Mouse (Mus musculus) neural tube, embryonic 11.5 days (tissue): Measurements from ENCODE around the gene Sco2. TPM values are rescaled to one million over a fixed set of nuclear protein-coding genes. Genes with fewer than 3 reads are reported as not detected.
A peak's percentile ranks its signal among the peaks of the same experiment; 100 is the strongest.

Experiments used
- ATAC-seq: fragments of 200-750 bp; cut with Nextera tagmentation; 2 replicates; pipeline ENCODE4 v1.8.0; 2017; ENCODE audit warnings: moderate number of reproducible peaks, mild to moderate bottlenecking, moderate TSS enrichment, moderate library complexity; ENCODE audit not compliant: insufficient read depth, low FRiP score, low TSS enrichment
- DNase-seq: peaks from one replicate; pipeline ENCODE4 v3.0.0-alpha.2; 2015; ENCODE audit warnings: low spot score
- H3K27ac ChIP-seq: fragments of 300-500 bp; sonication (generic); 2 replicates; pipeline ENCODE4 v1.5.1; 2014; ENCODE audit warnings: low read depth, mild to moderate bottlenecking, low read length
- H3K27me3 ChIP-seq: fragments of 300-500 bp; sonication (generic); 2 replicates; pipeline ENCODE4 v1.6.1; 2014; ENCODE audit warnings: mild to moderate bottlenecking, low read length, mixed read lengths; ENCODE audit not compliant: control insufficient read depth, insufficient read depth
- H3K36me3 ChIP-seq: fragments of 300-500 bp; sonication (generic); 2 replicates; pipeline ENCODE4 v1.6.1; 2014; ENCODE audit warnings: mild to moderate bottlenecking, low read length, moderate library complexity, mixed read lengths; ENCODE audit not compliant: control insufficient read depth, insufficient read depth
- H3K4me1 ChIP-seq: fragments of 300-500 bp; sonication (generic); 2 replicates; pipeline ENCODE4 v1.6.1; 2014; ENCODE audit warnings: low read length, mixed read lengths; ENCODE audit not compliant: control insufficient read depth, insufficient read depth
- H3K4me2 ChIP-seq: fragments of 300-500 bp; sonication (generic); 2 replicates; pipeline ENCODE4 v1.6.1; 2014; ENCODE audit warnings: low read depth, mild to moderate bottlenecking, moderate library complexity
- H3K4me3 ChIP-seq: fragments of 300-500 bp; sonication (generic); 2 replicates; pipeline ENCODE4 v1.5.1; 2014; ENCODE audit warnings: low read depth, low read length
- H3K9ac ChIP-seq: fragments of 300-500 bp; sonication (generic); 2 replicates; pipeline ENCODE4 v1.6.1; 2014; ENCODE audit warnings: mild to moderate bottlenecking, low read length
- H3K9me3 ChIP-seq: fragments of 300-500 bp; sonication (generic); 2 replicates; pipeline ENCODE4 v1.6.1; 2016; ENCODE audit warnings: low read length; ENCODE audit not compliant: control insufficient read depth
- WGBS: fragments of 180-500 bp; shearing (Covaris S2); extraction: QIAGEN DNeasy Blood & Tissue Kit; methylation state at CpG from one replicate; pipeline ENCODE4 v1.1.7; 2014; 5-methylcytosine and 5-hydroxymethylcytosine counted together
- polyA plus RNA-seq: library from polyadenylated mRNA; unstranded; fragments of >200 nt; fragmentation: Nextera tagmentation; extraction: Ambion mirVana; gene quantifications from 2 replicates; pipeline ENCODE4 v1.2.1, GENCODE M21; 2014

The Sco2 gene
- polyA plus RNA-seq, 1 experiment from 2014 or later, result 6.0 TPM

DNA sequence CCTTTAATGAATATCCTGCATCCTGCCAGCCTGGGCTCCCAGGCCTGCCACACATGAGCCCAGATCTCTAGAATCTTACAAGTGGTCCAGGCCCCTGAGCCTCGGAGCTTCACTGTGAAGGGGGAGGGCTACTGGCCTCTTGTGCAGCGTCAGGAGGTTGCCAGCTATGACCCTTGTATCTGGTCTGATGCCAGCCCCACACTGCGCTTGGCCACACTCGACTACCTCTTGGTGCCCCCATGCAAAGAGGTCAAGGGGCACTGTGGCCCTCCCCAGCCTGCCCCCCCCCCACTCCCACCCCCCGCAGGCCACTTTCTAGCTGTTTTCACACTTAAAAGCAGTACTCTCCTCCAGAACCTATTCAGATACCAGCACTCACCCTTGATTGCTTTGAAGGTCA is 47.2 kb downstream of the Sco2 start:
- Histone ChIP-seq H3K4me1 (0 out of 2 replicates have a peak, but pooled peaks cover 4% of the 10 kb centered on the region), H3K27me3 (0 out of 2 replicates have a peak, but pooled peaks cover 2% of the 10 kb centered on the region), H3K9me3 (no peaks in the 10 kb centered on the region), H3K4me3 (no peak overlapping the region), H3K9ac (no peak overlapping the region), H3K36me3 (no peaks in the 10 kb centered on the region), H3K4me2 (no peak overlapping the region), H3K27ac (no peak overlapping the region)
- DNase-seq, result no peak
- no peak for ATAC-seq
- 70% methylated on average over 5 of the region's 5 CpGs for WGBS

DNA sequence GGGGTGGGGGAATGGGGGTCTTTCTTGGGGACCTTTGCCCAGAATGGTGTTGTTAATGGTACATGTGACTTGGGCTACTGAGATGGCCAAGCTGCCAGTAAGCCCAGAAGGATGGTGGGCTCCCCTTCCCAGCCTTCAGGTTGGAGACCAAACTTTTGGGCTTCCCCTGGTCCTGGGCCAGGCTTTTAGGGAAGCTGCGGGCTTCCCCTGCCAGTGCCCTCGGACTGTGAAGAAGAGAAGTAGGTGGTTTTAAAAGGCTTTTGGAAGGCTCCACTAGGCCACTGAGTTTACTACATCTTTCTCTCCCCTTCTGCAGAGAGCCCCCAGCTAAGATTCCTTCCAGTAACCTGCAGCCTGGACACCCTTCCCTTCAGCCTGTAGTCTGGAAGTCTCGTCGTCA is 50.0 kb downstream of the Sco2 start:
- DNase-seq, result no peak
- no peaks in the 10 kb centered on the region for H3K36me3 ChIP-seq
- 0 out of 2 replicates have a peak, but pooled peaks cover 2% of the 10 kb centered on the region for H3K27me3 ChIP-seq
- 91% methylated on average over 4 of the region's 4 CpGs for WGBS
- no peak overlapping the region for H3K4me2 ChIP-seq
- H3K9ac ChIP-seq, result no peak overlapping the region
- H3K27ac ChIP-seq, result no peak overlapping the region
- ATAC-seq, result no peak
- H3K4me3 ChIP-seq, result no peak overlapping the region
- H3K9me3 ChIP-seq, result no peaks in the 10 kb centered on the region
- H3K4me1 ChIP-seq, result 0 out of 2 replicates have a peak, but pooled peaks cover 4% of the 10 kb centered on the region

DNA sequence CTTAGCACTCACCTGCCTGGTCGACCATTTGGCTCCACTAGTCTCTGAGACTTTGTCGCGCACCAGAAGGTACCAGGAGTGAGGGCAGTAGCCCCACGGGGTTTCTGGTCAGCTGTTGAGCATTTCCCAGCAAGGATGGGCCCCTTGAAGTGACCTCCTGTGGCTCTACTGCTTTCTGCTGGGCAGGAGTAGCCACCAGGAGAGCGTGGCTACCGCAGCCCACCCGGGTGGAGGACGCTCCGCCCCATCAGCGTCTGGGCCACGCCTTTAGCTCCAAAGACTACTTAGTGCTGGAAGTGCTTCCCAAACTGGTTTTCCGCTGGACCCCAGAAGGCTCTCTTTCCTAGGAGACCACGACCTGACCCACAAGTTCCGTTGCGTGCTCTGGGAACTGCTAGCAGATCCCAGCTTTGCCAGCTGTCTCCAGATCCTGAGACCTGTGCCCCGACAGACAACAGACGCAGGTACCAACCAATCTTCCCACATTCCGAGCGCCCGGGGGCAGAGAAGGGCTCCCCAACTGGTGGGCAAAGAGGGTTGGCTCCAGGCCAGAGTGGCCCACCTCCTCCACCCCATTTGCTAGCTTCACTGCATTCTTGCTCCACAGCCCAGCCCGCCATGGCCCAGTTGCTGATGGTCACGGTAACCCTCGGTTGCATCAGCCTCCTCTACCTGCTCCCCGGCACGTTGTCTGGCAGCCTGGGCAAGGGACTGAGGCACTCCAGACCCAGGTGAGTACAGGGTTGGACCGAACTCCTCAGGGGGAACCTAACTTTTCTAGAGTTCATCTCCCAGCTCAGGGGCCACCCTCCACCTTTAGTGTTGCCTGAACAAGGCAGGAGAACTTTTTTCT is 50.8 kb downstream of the Sco2 start, which contains the start of gene Adm2:
Gene Adm2, plus strand, starts transcription at position 51 of the 853 bp plus-strand sequence.
- WGBS, result 9% methylated on average over 26 of the region's 26 CpGs
- no peak within 1 kb of the TSS for H3K27ac ChIP-seq
- no peak within 1 kb of the TSS for H3K9ac ChIP-seq
- no peaks in the 10 kb centered on the region for H3K9me3 ChIP-seq
- DNase-seq (no peak), ATAC-seq (no peak)
- H3K4me1 ChIP-seq, result 0 out of 2 replicates have a peak, but pooled peaks cover 4% of the 10 kb centered on the region
- no peak within 1 kb of the TSS for H3K4me3 ChIP-seq
- no peaks in the 10 kb centered on the region for H3K36me3 ChIP-seq
- peak within 1 kb of the TSS; percentile 36; the same call in 1 of the 2 replicates for H3K4me2 ChIP-seq
- H3K27me3 ChIP-seq, result 0 out of 2 replicates have a peak, but pooled peaks cover 2% of the 10 kb centered on the region

Other genes starting within 250 kb of the Sco2 start
- 13.0 and 13.7 TPM in 2 replicates for gene Hdac10, start 245.1 kb downstream of the Sco2 start, polyA plus RNA-seq
- gene Mapk12, start 233.1 kb downstream of the Sco2 start, polyA plus RNA-seq, result 15.4 and 20.3 TPM in 2 replicates
- 33.1 and 37.4 TPM in 2 replicates for gene Mapk11, start 224.2 kb downstream of the Sco2 start, polyA plus RNA-seq
- 112 and 117 TPM in 2 replicates for gene Plxnb2, start 193.1 kb downstream of the Sco2 start, polyA plus RNA-seq
- 30.5 and 33.6 TPM in 2 replicates for gene Dennd6b, start 177.3 kb downstream of the Sco2 start, polyA plus RNA-seq
- gene Ppp6r2, start 162.3 kb downstream of the Sco2 start, polyA plus RNA-seq, result 45.2 and 47.1 TPM in 2 replicates
- 75.7 and 90.7 TPM in 2 replicates for gene Sbf1, start 58.5 kb downstream of the Sco2 start, polyA plus RNA-seq
- 0.17 TPM in 1 of 2 replicates, not detected in the other for gene Adm2, start 51.1 kb downstream of the Sco2 start, polyA plus RNA-seq
- gene Miox, start 39.4 kb downstream of the Sco2 start, polyA plus RNA-seq, result not detected in 2 replicates
- 31.8 and 35.8 TPM in 2 replicates for gene Lmf2, start 18.2 kb downstream of the Sco2 start, polyA plus RNA-seq
- gene Ncaph2, start 18.1 kb downstream of the Sco2 start, polyA plus RNA-seq, result 154 and 158 TPM in 2 replicates
- 1.6 and 2.0 TPM in 2 replicates for gene Tymp, start 3.2 kb upstream of the Sco2 start, polyA plus RNA-seq
- gene Odf3b, start 5.4 kb upstream of the Sco2 start, polyA plus RNA-seq, result 0.39 and 1.0 TPM in 2 replicates
- not detected in 2 replicates for gene Klhdc7b, start 11.1 kb upstream of the Sco2 start, polyA plus RNA-seq
- gene Syce3, start 36.7 kb upstream of the Sco2 start, polyA plus RNA-seq, result not detected in 2 replicates
- gene Cpt1b, start 52.0 kb upstream of the Sco2 start, polyA plus RNA-seq, result 1.2 TPM in 1 of 2 replicates, not detected in the other
- 2.0 and 2.3 TPM in 2 replicates for gene C730034F03Rik, start 55.7 kb upstream of the Sco2 start, polyA plus RNA-seq
- 0.26 and 0.64 TPM in 2 replicates for gene Gm44502, start 55.9 kb upstream of the Sco2 start, polyA plus RNA-seq
- gene Chkb, start 56.1 kb upstream of the Sco2 start, polyA plus RNA-seq, result 58.1 and 63.8 TPM in 2 replicates
- 27.6 and 33.2 TPM in 2 replicates for gene Mapk8ip2, start 80.1 kb upstream of the Sco2 start, polyA plus RNA-seq
- gene Arsa, start 103.6 kb upstream of the Sco2 start, polyA plus RNA-seq, result 10.3 and 10.8 TPM in 2 replicates
- 2.7 and 3.0 TPM in 2 replicates for gene Shank3, start 125.8 kb upstream of the Sco2 start, polyA plus RNA-seq
- 0.40 TPM in 1 of 2 replicates, not detected in the other for gene Acr, start 194.5 kb upstream of the Sco2 start, polyA plus RNA-seq
- gene Rabl2, start 218.1 kb upstream of the Sco2 start, polyA plus RNA-seq, result 96.7 and 104 TPM in 2 replicates